Mouse (Mus musculus): ENCODE data around the gene Nrm.

Gene Nrm

GRCm38 (mm10) chr17:35866911-35867890 is 6.1 kb downstream of the Nrm start:
- peak; percentile 61 for DNase-seq (ENCODE audit: low read depth, low spot score)

GRCm38 (mm10) chr17:35868165-35868820 is 7.2 kb downstream of the Nrm start:
- no peak for DNase-seq (ENCODE audit: low read depth, low spot score)

GRCm38 (mm10) chr17:35868961-35869345 is 7.8 kb downstream of the Nrm start:
- DNase-seq (ENCODE audit: low read depth, low spot score), result no peak

- DNase-seq (ENCODE audit: low read depth, low spot score), result peak; percentile 95
These were observed 8.4 kb downstream of the Nrm start for GRCm38 (mm10) chr17:35869346-35870067.

GRCm38 (mm10) chr17:35870151-35870883 is 9.2 kb downstream of the Nrm start:
- peak; percentile 86 for DNase-seq (ENCODE audit: low read depth, low spot score)

GRCm38 (mm10) chr17:35870884-35871696 is 10.0 kb downstream of the Nrm start:
- peak; percentile 81 for DNase-seq (ENCODE audit: low read depth, low spot score)

- peak; percentile 82 for DNase-seq (ENCODE audit: low read depth, low spot score)
These were observed 12.8 kb downstream of the Nrm start for GRCm38 (mm10) chr17:35873774-35874519.

GRCm38 (mm10) chr17:35874721-35875120 is 13.6 kb downstream of the Nrm start:
- DNase-seq (ENCODE audit: low read depth, low spot score), result no peak

- peak; percentile 96 for DNase-seq (ENCODE audit: low read depth, low spot score)
These were observed 18.3 kb downstream of the Nrm start, which contains the start of gene Dhx16 for GRCm38 (mm10) chr17:35879245-35880057. Gene Dhx16, plus strand, starts transcription at chr17:35879819.

- no peak for DNase-seq (ENCODE audit: low read depth, low spot score)
These were observed 21.8 kb downstream of the Nrm start for GRCm38 (mm10) chr17:35882924-35883323.

GRCm38 (mm10) chr17:35883777-35884176 is 22.7 kb downstream of the Nrm start:
- DNase-seq (ENCODE audit: low read depth, low spot score), result no peak

GRCm38 (mm10) chr17:35887725-35888124 is 26.6 kb downstream of the Nrm start:
- DNase-seq (ENCODE audit: low read depth, low spot score), result peak; percentile 84

GRCm38 (mm10) chr17:35896781-35897643 is 35.9 kb downstream of the Nrm start, which contains the start of gene 2310061I04Rik:
Gene 2310061I04Rik, minus strand, starts transcription at chr17:35897431.
- peak; percentile 92 for DNase-seq (ENCODE audit: low read depth, low spot score)

- peak; percentile 69 for DNase-seq (ENCODE audit: low read depth, low spot score)
These were observed 36.8 kb downstream of the Nrm start for GRCm38 (mm10) chr17:35897644-35898573.

GRCm38 (mm10) chr17:35900636-35901035 is 39.5 kb downstream of the Nrm start:
- no peak for DNase-seq (ENCODE audit: low read depth, low spot score)

GRCm38 (mm10) chr17:35903343-35903991 is 42.3 kb downstream of the Nrm start:
- DNase-seq (ENCODE audit: low read depth, low spot score), result no peak
